Mouse (Mus musculus): Measurements from ENCODE around the gene Fkbp5.

DNA sequence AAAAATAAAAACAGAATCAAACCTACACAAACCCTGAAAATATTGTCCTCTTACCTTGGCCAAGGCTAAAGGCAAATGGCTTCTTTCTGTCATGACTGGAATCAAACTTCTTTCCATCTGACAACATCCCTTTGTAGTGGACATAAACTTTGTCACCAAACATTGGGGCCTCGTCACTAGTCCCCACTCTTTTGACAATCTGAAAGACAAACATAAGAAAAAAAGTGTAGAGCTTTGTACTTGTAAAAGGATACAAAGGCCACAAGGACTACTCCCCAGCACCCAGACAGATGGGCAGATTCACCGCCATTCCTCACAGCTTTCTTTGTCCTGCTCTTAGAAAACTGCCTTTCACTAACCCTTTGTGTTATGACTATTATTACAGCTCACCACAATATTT lies 79.4 kb downstream of the Fkbp5 start:
- TF ChIP-seq CTCF (conservative IDR thresholded peaks at IDR 0.05; ENCODE audit: low read length) (no peak), POU5F1 (IDR thresholded peaks at IDR 0.05; ENCODE audit: borderline replicate concordance, low read length) (no peak)

All from E14TG2a.4 (cell line).